Mouse (Mus musculus) adrenal gland, adult 18-20 months (tissue): ENCODE measurements around the gene Max. TPM values are rescaled to one million over a fixed set of nuclear protein-coding genes. Genes with fewer than 3 reads are reported as not detected.

Experiments used
- DNase-seq, 2 experiments: peaks; one replicate each; pipeline ENCODE4 v3.0.0; 2021 to 2022; ENCODE audit warnings: low spot score in 2 of 2
- long read RNA-seq, 2 experiments: library from polyadenylated mRNA; stranded (forward); transcript quantifications; one replicate each; pipeline ENCODE4 v2.0.0; 2021
- total RNA-seq, 2 experiments: library from RNA; stranded (reverse); gene quantifications; 1 replicate in 1 of 2; 2 replicates in 1 of 2; pipeline ENCODE4 v1.2.3; 2021

Max gene
- total RNA-seq, result 10 to 100 TPM; 70.1 to 70.8 TPM
- long read RNA-seq, experiment 1, partial matches to known transcripts, result 0 of 8 reads
- long read RNA-seq, experiment 1, other reads (novel, unspliced or antisense), result 0 of 8 reads
- long read RNA-seq, experiment 2, partial matches to known transcripts, result 0 of 1 reads
- long read RNA-seq, experiment 2, other reads (novel, unspliced or antisense), result 1 of 1 reads

DNA sequence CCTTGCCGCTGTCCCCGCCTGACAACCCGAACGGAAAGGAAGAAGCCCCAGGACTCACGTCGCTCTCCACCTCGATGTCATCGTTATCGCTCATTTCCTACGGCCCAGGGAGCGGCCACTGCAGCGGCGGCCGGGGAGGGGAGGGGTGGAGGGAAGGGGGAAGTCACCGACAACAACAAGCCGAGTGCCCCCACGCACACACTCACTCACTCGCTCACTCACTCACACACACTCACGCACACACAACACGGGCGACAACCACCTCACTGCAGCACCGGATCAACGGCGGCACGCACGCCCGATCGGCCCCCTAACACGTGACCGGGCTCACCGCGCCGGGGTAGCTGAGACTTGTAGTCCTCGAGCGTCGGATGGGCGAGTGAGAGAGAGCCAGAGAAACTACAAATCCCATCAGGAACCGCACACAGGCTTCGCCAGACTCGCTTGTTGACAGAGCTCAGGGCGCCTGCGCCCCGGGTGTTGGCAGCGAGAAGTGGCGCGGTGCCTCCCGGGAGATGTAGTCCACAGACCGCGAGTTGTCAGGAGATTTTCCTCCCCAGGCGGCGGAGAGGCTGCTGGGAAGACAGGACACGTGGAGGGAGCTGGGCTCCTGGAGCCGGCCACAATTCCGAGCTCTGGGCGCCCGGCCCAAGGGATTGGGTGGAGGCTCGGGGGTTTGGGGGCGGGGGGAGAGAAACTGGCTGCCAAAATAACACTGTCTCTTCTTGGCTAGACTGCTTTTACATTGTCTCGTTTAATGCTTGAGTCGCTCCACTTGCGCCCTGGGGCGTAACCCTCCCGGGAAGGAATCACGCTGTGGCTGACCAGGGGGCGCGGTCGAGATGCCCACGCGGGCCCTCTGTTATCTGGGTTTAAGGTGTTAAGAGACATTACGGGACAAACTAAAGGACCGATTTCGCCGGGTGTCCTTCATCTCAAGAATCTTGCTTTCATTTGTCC, at the start of gene Max:
Gene Max (minus strand): TSS at position 270 of the 960 bp plus-strand sequence.
- peak; percentile 92 to 94 for DNase-seq

DNA sequence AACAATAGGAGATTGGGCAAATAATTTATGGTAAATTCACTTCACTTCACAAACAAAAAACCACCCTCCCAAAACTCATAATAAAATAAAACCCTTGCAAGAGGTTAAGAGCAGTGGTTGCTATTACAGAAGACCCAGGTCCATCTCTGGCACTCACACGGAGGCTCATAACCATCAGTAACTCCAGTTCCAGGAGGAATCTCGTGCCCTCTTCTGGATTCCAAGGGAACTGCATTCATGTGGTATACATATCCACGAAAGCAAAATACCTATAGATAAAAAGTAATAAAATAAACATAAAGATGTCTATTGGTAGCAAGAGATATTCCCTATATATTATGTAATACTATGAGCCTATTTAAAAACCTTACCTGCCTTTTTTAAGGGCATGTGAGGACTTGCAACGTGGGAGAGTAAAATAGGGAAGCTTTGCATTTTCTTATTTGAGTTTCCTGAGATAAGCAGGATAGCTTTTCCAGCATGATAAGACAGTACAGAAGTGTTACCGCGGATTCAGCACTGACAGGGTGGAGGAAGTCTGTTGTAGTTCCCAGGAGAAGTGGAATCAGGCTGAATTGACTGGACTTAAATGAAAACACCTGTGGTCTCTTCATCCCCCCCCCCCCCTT, 49.2 kb upstream of the Max start:
- DNase-seq, result no peak

GRCm38 (mm10) chr12:77009202-77010030, 47.4 kb upstream of the Max start:
- no peak for DNase-seq

DNA sequence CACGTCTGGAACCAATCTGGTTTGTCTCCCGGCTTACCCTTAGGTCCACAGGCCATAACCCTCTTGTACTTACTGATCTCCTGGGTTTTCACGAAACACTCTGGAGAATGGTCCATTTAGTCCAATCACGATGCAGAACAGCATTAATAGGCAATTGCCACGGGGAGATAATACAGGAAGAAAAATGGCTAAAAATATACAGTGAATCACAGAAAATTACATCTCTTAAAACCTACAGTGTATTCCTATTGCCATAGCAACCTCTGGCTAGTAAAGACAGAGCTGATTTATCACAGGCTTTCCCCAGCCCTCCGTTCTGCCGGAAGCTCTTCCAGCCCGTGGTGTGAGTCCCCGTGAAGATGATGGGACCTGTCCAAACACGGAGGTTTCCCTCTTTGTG, 42.9 kb upstream of the Max start:
- no peak for DNase-seq

GRCm38 (mm10) chr12:77002551-77003228, 40.7 kb upstream of the Max start:
- no peak for DNase-seq

GRCm38 (mm10) chr12:77001312-77001711, 39.3 kb upstream of the Max start:
- DNase-seq, result no peak

DNA sequence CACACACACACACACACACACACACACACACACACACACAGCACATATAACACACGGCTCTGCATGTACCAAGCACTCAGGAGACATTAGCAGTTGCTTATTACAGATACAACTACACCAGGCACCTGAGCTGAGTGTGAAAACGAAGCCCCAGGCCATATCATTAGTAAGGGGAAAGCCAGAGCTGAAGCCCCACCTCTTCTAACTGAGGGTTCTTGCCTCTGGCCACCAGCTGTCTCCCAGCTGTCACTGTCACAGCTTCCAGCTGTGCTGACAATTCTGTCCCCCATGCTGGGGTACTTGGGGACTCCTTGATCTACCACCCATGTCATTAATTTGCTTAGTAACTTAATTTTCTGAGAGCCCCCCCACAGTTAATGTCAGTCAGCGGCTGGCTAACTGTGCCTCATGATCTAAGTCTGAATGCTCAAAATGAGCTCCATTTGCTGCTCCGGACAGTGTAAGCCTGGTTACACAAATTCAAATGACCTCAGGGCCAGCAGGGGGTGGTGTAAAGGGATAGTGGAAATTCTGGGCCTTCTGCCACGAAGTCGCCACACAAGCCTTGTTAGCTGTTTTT, 38.8 kb upstream of the Max start:
- peak in 1 of 2 experiments; percentile 12 for DNase-seq

DNA sequence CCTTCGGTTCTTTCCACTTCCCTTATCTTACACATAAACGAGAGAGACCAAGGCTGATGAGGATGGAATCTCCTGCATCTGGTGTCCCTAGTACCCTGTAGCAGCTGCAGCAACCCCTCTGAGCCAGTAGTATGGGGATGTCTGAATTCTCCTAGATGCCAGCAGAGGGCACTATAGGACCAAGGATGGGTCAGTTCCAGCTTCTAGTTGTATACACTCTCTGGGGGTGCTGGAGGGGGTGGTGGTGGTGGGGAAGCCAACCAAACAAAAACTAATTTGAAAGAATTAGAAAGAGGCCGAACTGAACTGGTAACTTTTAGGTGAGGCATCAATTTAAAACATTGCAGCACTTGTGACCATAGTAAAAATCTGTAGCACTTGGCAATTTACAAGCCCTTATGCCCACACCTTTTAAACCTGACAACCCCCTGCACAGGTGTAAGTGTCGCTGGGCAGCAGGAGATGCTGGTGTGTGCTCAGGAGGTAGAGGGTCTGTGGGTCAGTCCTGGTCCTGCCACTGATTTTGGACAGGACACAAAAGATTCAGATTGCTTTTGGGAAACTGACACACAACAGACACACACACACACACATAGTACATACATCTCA, 38.2 kb upstream of the Max start:
- DNase-seq, result peak; percentile 45 to 47

DNA sequence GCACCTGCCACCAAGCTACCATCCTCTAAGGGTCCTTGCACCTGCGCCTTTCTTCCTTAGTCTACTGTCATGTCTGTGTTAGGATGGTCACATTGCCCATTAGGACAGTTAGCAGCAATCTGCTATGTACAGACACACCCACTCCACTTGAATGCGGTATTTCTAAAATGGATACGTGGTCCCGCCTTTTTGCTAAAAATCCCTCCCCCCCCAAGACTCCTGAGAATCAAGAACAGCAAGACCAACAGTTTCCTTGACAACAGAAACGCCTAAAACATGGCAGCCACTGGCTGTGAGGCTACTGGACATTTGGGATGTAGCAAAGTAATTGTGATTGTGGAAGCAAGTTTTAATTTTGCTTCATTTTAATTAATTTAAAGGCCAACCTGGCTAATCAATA, 32.8 kb upstream of the Max start:
- no peak for DNase-seq

- DNase-seq, result no peak
These were observed 31.0 kb upstream of the Max start for GRCm38 (mm10) chr12:76992891-76993529.

DNA sequence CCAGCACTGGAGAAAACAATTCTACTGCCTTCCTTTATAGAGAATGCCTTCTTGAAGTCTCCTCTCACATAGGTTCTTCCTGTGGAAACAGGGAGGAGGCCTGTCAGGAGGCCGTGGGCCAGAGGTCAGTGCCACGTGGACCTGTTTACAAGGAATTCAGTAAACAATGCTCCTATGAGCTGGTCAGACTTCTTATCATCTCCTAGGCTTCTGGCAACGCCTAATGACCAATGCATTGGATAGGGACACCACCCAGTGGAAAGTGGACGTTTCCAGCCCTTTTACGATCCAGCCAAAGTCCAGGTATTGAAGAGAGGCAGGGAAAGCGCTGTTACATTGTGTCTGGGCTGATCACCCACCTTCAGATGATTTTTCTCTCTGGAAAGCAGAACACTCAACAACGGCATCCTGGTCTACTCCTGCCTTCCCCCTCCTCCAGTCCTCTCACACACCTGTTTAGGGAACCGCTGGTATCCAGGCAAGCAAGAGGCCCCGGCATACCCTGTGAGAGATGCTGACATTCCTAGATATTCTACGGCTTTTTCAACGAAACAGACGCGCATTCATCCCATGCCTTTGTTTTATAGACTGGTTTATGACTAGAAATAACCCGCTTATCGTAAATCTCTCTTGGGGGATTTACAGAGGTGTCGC, 20.9 kb upstream of the Max start:
- DNase-seq, result no peak

GRCm38 (mm10) chr12:76979530-76979929, 17.5 kb upstream of the Max start:
- no peak for DNase-seq

GRCm38 (mm10) chr12:76972669-76973068, 10.7 kb upstream of the Max start:
- DNase-seq, result no peak

- DNase-seq, result no peak
These were observed 10.2 kb upstream of the Max start for GRCm38 (mm10) chr12:76972241-76972640.

- DNase-seq, result no peak
These were observed 9.7 kb upstream of the Max start for GRCm38 (mm10) chr12:76971642-76972221.

- DNase-seq, result no peak
These were observed 3.9 kb upstream of the Max start for GRCm38 (mm10) chr12:76965876-76966275.

DNA sequence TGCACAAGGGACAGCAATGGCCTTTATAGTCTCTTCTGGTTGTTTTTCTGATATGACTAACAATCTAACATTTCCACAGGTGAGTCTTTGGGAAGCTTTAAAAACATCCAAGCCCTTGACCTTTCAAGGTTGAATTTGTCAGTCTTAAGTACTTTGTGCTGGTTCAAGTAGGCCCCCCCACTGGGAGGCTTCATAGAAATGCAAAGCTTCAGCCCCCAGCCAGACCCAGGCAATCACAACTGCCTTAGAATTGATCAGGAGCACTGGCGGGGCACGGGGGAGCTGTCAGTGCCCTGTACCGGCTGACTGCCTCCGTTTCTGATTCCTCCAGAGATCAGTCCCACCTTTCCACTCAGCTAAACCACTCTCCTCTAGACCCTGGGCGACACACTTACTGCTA, 3.1 kb upstream of the Max start:
- DNase-seq, result no peak
